Mouse (Mus musculus) liver, embryonic 12.5 days (tissue): Measurements from ENCODE around the gene Cracr2b. TPM values are rescaled to one million over a fixed set of nuclear protein-coding genes. Genes with fewer than 3 reads are reported as not detected.

Experiments
- ATAC-seq: fragments of 200-750 bp; cut with Nextera tagmentation; 2 replicates; pipeline ENCODE4 v1.8.0; 2017; ENCODE audit warnings: moderate number of reproducible peaks, mild to moderate bottlenecking, moderate library complexity
- H3K27ac ChIP-seq: fragments of 300-500 bp; sonication (generic); 2 replicates; pipeline ENCODE4 v1.5.1; 2016; ENCODE audit warnings: mild to moderate bottlenecking
- H3K27me3 ChIP-seq: fragments of 300-500 bp; sonication (generic); replicated peaks from 2 replicates; pipeline ENCODE4 v1.6.1; 2016; ENCODE audit warnings: mild to moderate bottlenecking, moderate library complexity
- H3K36me3 ChIP-seq: fragments of 300-500 bp; sonication (generic); 2 replicates; pipeline ENCODE4 v1.6.1; 2016; ENCODE audit warnings: mild to moderate bottlenecking, moderate library complexity
- H3K4me1 ChIP-seq: fragments of 300-500 bp; sonication (generic); 2 replicates; pipeline ENCODE4 v1.6.1; 2016
- H3K4me2 ChIP-seq: fragments of 300-500 bp; sonication (generic); 2 replicates; pipeline ENCODE4 v1.6.1; 2016; ENCODE audit warnings: mild to moderate bottlenecking, moderate library complexity
- H3K4me3 ChIP-seq: fragments of 300-500 bp; sonication (generic); 2 replicates; pipeline ENCODE4 v1.5.1; 2016; ENCODE audit warnings: mild to moderate bottlenecking, moderate library complexity
- H3K9ac ChIP-seq: fragments of 300-500 bp; sonication (generic); 2 replicates; pipeline ENCODE4 v1.6.1; 2016; ENCODE audit warnings: mild to moderate bottlenecking, moderate library complexity
- H3K9me3 ChIP-seq: fragments of 300-500 bp; sonication (generic); replicated peaks from 2 replicates; pipeline ENCODE4 v1.6.1; 2016; ENCODE audit warnings: mild to moderate bottlenecking, moderate library complexity
- WGBS: fragments of 180-500 bp; shearing (Covaris S2); methylation state at CpG from one replicate; pipeline ENCODE4 v1.1.7; 2016; ENCODE audit not compliant: insufficient replicate concordance; 5-methylcytosine and 5-hydroxymethylcytosine counted together
- polyA plus RNA-seq: library from polyadenylated mRNA; unstranded; fragments of >200 nt; fragmentation: Nextera tagmentation; extraction: Ambion mirVana; gene quantifications from 2 replicates; pipeline ENCODE4 v1.2.1, GENCODE M21; 2016

The Cracr2b gene
- polyA plus RNA-seq, 1 experiment from 2014 or later, result 5.8 TPM

- no peaks in the 10 kb centered on the region for H3K27me3 ChIP-seq
- ATAC-seq, result no peak
- no peak overlapping the region for H3K27ac ChIP-seq
- no peak overlapping the region for H3K4me3 ChIP-seq
- H3K36me3 ChIP-seq, result peaks cover 86% of the 10 kb centered on the region
- H3K9ac ChIP-seq, result no peak overlapping the region
- H3K9me3 ChIP-seq, result no peaks in the 10 kb centered on the region
- WGBS, result 86% methylated on average over 8 of the region's 8 CpGs
- H3K4me2 ChIP-seq, result no peak overlapping the region
- peaks cover 52% of the 10 kb centered on the region for H3K4me1 ChIP-seq
These were observed 49.8 kb downstream of the Cracr2b start for GRCm38 (mm10) chr7:141510681-141511191.

Other genes with a start within 250 kb of the Cracr2b start
- gene Lmntd2, start 247.0 kb upstream of the Cracr2b start, polyA plus RNA-seq, result 0.99 and 1.1 TPM in 2 replicates
- 27.3 and 28.3 TPM in 2 replicates for gene Rassf7, start 245.2 kb upstream of the Cracr2b start, polyA plus RNA-seq
- gene Phrf1, start 232.3 kb upstream of the Cracr2b start, polyA plus RNA-seq, result 52.9 and 53.1 TPM in 2 replicates
- 4.9 and 5.2 TPM in 2 replicates for gene Irf7, start 194.6 kb upstream of the Cracr2b start, polyA plus RNA-seq
- 0.14 and 0.20 TPM in 2 replicates for gene Cdhr5, start 184.3 kb upstream of the Cracr2b start, polyA plus RNA-seq
- gene Sct, start 182.0 kb upstream of the Cracr2b start, polyA plus RNA-seq, result 0.32 and 0.60 TPM in 2 replicates
- 0.04 and 0.07 TPM in 2 replicates for gene Drd4, start 169.1 kb upstream of the Cracr2b start, polyA plus RNA-seq
- gene Deaf1, start 133.4 kb upstream of the Cracr2b start, polyA plus RNA-seq, result 24.7 and 25.6 TPM in 2 replicates
- gene Tmem80, start 133.4 kb upstream of the Cracr2b start, polyA plus RNA-seq, result 24.3 and 24.8 TPM in 2 replicates
- gene Eps8l2, start 122.2 kb upstream of the Cracr2b start, polyA plus RNA-seq, result 4.9 and 5.6 TPM in 2 replicates
- gene Taldo1, start 68.9 kb upstream of the Cracr2b start, polyA plus RNA-seq, result 516 and 525 TPM in 2 replicates
- 21.1 and 22.8 TPM in 2 replicates for gene Gatd1, start 47.0 kb upstream of the Cracr2b start, polyA plus RNA-seq
- gene Cend1, start 31.6 kb upstream of the Cracr2b start, polyA plus RNA-seq, result 0.10 and 0.16 TPM in 2 replicates
- gene Slc25a22, start 23.2 kb upstream of the Cracr2b start, polyA plus RNA-seq, result 26.0 and 27.1 TPM in 2 replicates
- 17.3 and 17.7 TPM in 2 replicates for gene Pidd1, start 17.1 kb upstream of the Cracr2b start, polyA plus RNA-seq
- 1,288 and 1,344 TPM in 2 replicates for gene Rplp2, start 13.7 kb upstream of the Cracr2b start, polyA plus RNA-seq
- gene Pnpla2, start 5.9 kb upstream of the Cracr2b start, polyA plus RNA-seq, result 16.6 and 17.8 TPM in 2 replicates
- 5.7 and 6.2 TPM in 2 replicates for gene Cd151, start 6.3 kb downstream of the Cracr2b start, polyA plus RNA-seq
- gene Polr2l, start 14.0 kb downstream of the Cracr2b start, polyA plus RNA-seq, result 74.6 and 76.1 TPM in 2 replicates
- gene Tspan4, start 14.1 kb downstream of the Cracr2b start, polyA plus RNA-seq, result 56.1 and 60.9 TPM in 2 replicates
- gene Chid1, start 78.8 kb downstream of the Cracr2b start, polyA plus RNA-seq, result 32.0 and 32.7 TPM in 2 replicates
- 91.6 and 92.0 TPM in 2 replicates for gene Ap2a2, start 101.1 kb downstream of the Cracr2b start, polyA plus RNA-seq
- 1.5 and 1.9 TPM in 2 replicates for gene Muc6, start 194.2 kb downstream of the Cracr2b start, polyA plus RNA-seq
- gene Muc2, start 229.2 kb downstream of the Cracr2b start, polyA plus RNA-seq, result 0.14 and 0.17 TPM in 2 replicates